Mouse (Mus musculus): ENCODE data around the gene Ndufa10.
"Not testable (repeated sequence)": the region's sequence is repeated elsewhere in the genome, so short reads cannot be mapped to it uniquely, and the experiment has no call there.

Gene Ndufa10

GRCm38 (mm10) chr1:92473165-92474041 lies at the start of gene Ndufa10:
Ndufa10 (minus strand) TSS chr1:92473860.
- DNase-seq, result peak; percentile 96

GRCm38 (mm10) chr1:92521376-92521775 lies 47.7 kb upstream of the Ndufa10 start:
- no peak for DNase-seq

DNA sequence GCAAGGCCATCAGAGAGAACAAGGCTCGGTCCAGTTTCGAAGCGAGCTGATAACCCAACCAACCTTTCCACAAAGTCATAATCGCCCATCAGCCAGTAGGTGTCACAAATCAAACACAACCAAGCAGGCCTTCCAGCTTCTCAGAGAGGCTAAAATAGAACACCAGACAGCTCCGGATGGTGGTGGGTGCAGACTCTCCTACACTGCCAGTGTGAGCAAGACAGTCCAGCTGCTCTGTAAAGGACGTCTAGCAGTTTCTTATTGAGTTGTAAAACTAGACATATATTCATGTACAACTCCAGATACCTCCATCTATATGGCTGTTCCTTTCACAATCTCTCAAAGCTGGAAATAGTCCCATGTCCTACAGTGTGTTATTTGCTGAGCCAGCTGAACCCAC lies 45.4 kb upstream of the Ndufa10 start:
- DNase-seq, result no peak

- no peak for DNase-seq
Observed at GRCm38 (mm10) chr1:92518561-92518960, 44.9 kb upstream of the Ndufa10 start, which contains the start of gene Olfr1414. Olfr1414 (minus strand) TSS chr1:92518661.

DNA sequence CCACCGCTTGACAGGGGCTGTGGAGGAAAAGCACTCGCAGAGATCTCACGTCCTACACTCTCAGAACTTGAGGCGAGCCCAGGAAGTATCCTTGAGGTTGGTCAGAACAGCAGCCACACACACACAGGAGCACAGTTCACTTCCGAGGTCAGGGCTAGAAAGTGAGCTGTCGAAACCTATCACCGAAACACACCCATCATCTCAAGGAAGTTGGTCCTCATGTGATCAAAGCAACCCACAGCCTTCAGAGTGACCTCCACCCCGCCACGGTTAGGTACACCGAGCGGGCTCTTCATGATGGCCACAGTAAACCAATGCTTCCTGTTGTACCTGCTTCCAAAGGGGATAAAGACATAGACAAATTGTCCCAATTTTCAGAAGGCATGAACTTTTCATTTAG lies 41.7 kb upstream of the Ndufa10 start:
- no peak for DNase-seq

DNA sequence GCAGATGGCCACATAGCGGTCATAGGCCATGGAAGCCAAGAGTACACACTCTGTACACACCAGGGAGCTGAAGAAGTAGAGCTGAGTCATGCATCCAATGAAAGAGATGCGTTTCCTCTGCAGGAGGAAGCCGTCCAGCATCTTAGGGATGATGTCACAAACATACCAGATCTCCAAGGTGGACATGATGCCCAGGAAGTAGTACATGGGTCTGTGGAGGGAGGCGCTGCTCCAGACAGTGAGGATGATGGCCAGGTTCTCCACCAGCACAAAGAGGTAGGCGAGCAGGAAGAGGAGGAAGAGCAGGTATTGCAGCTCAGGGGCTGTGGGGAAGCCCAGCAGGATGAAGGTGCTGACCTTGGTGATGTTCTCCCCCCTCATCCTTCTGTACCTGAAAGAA lies 38.0 kb upstream of the Ndufa10 start:
- DNase-seq, result not testable (repeated sequence)

GRCm38 (mm10) chr1:92496001-92496400 lies 22.3 kb upstream of the Ndufa10 start, which contains the start of gene Olfr1415:
Olfr1415 (minus strand) TSS chr1:92496101.
- no peak for DNase-seq

GRCm38 (mm10) chr1:92485013-92485412 lies 11.4 kb upstream of the Ndufa10 start, which contains the start of gene Olfr1416:
Olfr1416 (minus strand) TSS chr1:92485113.
- DNase-seq, result no peak

GRCm38 (mm10) chr1:92474066-92474578 lies 462 bp upstream of the Ndufa10 start:
- no peak for DNase-seq

DNA sequence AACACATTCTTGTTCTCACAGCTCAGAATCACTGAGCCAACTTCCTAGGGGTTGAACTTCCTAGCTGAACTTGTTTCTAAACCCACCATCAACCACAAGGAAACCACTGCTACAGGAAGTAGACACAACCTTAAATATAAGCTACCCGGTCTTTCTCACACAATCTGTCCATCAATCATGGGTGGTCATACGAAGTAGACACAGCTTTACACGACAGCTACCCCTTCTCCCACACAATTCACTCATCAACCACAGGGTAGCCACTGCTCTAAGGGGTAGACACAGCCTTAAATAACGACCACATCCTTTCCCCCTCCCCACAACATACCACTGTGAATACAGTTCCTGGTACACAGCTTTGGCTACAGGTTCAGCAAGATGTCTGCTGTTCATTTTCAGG lies 4.8 kb downstream of the Ndufa10 start:
- no peak for DNase-seq

DNA sequence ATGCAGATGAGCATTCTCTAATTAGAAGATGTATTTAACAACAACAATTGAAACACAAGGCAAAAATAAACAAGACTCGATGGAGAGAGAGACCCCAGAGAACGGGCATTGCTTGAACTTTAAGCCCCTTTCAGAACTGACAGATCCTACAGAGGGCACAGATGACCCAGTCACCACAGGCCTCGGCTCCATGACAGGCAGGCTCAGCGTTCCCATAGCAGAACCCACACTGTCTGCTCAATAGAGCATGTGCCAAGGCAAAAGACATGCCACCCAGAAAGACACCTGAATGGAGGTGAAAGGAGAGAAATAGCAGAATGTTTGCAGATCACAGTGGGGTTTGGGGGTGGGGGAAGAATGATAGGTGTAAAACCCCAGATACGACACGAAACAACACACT lies 15.2 kb downstream of the Ndufa10 start:
- no peak for DNase-seq

DNA sequence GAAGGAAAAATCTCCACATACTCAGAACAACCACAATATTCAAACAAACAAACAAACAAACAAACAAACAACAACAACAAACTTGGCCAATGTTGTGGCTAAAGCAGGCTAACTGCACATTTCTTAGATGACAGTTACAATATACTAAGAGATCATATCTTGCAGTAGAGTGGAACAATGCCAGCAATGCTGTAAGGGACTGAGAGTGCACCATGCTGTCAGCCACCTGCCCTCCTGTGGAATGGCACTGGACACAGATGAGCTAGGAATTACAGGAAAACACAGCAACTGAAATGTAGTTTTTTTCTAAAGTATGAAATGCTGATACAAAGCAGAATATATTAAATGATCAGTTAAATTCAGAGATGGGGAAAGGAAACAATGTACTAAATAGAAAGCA lies 15.9 kb downstream of the Ndufa10 start:
- no peak for DNase-seq

- no peak for DNase-seq
Observed at GRCm38 (mm10) chr1:92453751-92454445, 19.8 kb downstream of the Ndufa10 start.

- DNase-seq, result no peak
Observed at GRCm38 (mm10) chr1:92448293-92448692, 25.4 kb downstream of the Ndufa10 start.

GRCm38 (mm10) chr1:92441453-92442063 lies 32.1 kb downstream of the Ndufa10 start:
- no peak for DNase-seq

- no peak for DNase-seq
Observed at GRCm38 (mm10) chr1:92440066-92440750, 33.5 kb downstream of the Ndufa10 start.

DNA sequence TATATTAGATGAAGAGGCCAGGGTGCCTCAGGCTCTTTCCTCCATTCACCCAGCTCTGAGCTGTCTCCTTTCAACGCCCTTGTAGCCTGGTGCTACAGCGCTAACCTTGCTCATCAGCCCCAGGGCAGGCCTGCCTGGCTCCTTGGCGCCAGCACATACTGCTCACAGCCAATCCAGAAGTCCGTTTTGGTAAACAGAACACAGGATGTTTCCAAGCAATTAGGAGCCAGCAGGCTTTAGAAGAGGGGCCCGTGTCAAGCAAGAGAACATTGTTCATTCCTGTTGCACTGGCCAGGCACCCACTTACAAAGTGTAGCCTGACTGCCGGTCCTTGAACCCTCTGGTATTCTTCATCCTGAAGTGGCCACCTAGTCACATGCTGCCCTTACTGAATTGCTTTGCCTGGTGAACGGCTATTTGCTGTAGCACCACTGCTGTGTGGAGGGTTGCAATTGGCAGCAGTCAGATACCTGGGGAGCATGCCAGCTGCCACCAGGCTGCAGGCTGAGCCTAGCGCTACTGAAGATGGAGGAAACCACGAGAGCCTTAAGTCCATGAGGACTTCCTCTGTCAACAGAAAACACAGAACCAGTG lies 35.9 kb downstream of the Ndufa10 start:
- no peak for DNase-seq

DNA sequence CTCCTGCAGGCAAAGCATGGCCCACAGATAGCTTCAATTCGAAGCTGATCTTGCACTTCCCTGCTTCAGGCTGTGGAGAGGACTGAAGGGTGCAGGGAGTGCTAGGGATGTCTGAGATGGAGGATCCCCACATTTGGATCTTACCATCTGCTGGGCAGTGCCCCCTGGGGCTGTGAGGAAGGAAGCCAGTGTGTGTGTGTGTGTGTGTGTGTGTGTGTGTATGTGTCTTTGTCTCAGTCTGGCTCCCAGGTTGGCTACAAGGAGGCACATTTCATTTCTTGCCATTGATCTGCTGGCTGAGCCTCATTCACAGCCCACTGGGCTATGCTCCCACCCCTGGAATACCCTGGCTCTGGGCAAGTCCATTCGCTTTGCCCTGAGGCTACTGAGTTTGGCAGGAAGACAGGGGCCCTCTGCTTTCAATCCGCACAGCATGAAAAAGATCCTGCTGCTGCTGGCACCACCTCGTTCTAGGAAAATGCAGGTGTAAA lies 36.8 kb downstream of the Ndufa10 start:
- no peak for DNase-seq

GRCm38 (mm10) chr1:92434986-92435385 lies 38.7 kb downstream of the Ndufa10 start:
- DNase-seq, result no peak

DNA sequence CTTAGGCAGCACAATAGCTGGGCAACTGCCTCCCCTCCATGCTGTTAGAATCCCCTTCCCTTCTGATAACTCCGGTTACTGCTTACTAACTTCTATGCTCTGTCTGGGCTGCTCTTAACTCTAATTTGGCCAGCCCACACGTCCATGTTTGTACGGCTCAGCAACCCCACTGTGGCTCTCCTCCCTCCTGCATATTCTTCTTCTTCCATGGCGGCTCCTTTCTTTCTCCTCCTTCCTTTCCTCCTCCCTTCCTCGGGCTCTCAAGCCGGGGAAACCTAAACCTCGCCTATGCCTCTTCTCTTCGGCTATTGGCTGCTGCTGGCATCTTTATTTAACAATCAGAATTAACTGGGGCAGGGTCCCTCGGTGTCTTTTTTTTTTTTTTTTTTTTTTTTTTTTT lies 40.9 kb downstream of the Ndufa10 start:
- DNase-seq, result no peak

DNA sequence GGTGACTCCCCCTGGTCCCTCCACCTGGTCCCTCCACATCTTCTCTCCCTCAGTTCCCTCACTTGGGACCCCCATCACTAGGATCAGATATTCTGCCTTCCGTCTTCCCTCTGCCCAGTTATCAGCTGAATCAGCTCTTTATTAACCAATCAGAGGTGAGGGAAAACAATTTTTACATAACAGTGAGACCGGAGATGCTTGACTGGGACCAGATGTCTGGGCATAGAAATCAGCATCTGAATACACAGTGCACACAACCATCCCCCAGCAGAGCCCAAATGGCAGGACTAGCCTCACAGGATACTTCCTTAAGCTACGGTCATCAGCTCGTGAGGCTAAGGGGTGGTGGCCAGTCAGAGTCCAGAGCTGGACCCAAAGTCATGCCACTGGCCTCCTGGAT lies 41.6 kb downstream of the Ndufa10 start:
- no peak for DNase-seq

DNA sequence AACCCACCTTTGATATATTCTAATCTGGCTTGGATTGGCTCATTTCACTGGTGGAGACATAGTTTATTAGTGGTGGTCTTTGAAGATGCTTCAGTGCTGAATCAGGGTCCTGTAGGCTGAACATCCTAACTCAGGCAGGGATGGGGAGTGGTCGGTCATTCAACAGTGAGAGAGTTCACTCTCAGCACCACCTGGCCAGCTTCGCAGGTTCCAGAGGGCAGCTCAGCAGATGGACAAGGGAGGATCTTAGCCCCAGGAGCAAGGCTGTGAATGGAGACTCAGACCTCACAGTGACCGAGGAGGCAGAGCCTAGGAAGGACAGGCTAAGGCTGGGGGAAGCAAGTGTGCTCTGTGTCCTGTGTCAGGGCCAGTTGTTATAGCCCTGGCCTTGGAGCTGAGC lies 42.2 kb downstream of the Ndufa10 start:
- no peak for DNase-seq

Measured in thymus, postnatal 14 days (tissue).